Mouse (Mus musculus) lung, embryonic 15.5 days (tissue): ENCODE measurements around the gene Cd109. TPM values are rescaled to one million over a fixed set of nuclear protein-coding genes. Genes with fewer than 3 reads are reported as not detected.

Experiments used
- ATAC-seq: fragments of 200-750 bp; cut with Nextera tagmentation; 2 replicates; pipeline ENCODE4 v1.8.0; 2017; ENCODE audit warnings: moderate number of reproducible peaks, borderline replicate concordance; ENCODE audit not compliant: low FRiP score, low TSS enrichment; ENCODE audit errors: extremely low read depth
- H3K27ac ChIP-seq: fragments of 300-500 bp; sonication (generic); 2 replicates; pipeline ENCODE4 v1.5.1; 2015; ENCODE audit warnings: moderate library complexity, mild to moderate bottlenecking, inconsistent platforms
- H3K27me3 ChIP-seq: fragments of 300-500 bp; sonication (generic); 2 replicates; pipeline ENCODE4 v1.6.1; 2015; ENCODE audit warnings: inconsistent platforms
- H3K36me3 ChIP-seq: fragments of 300-500 bp; sonication (generic); 2 replicates; pipeline ENCODE4 v1.6.1; 2015; ENCODE audit warnings: inconsistent platforms
- H3K4me1 ChIP-seq: fragments of 300-500 bp; sonication (generic); 2 replicates; pipeline ENCODE4 v1.6.1; 2015; ENCODE audit warnings: inconsistent platforms
- H3K4me2 ChIP-seq: fragments of 300-500 bp; sonication (generic); 2 replicates; pipeline ENCODE4 v1.6.1; 2015; ENCODE audit warnings: inconsistent platforms, mild to moderate bottlenecking, moderate library complexity
- H3K4me3 ChIP-seq: fragments of 300-500 bp; sonication (generic); 2 replicates; pipeline ENCODE4 v1.5.1; 2015; ENCODE audit warnings: mild to moderate bottlenecking, inconsistent platforms
- H3K9ac ChIP-seq: fragments of 300-500 bp; sonication (generic); 2 replicates; pipeline ENCODE4 v1.6.1; 2015; ENCODE audit warnings: inconsistent platforms
- H3K9me3 ChIP-seq: fragments of 300-500 bp; sonication (generic); 2 replicates; pipeline ENCODE4 v1.6.1; 2016; ENCODE audit warnings: inconsistent platforms
- WGBS: fragments of 180-500 bp; shearing (Covaris S2); methylation state at CpG from one replicate; pipeline ENCODE4 v1.1.7; 2015; 5-methylcytosine and 5-hydroxymethylcytosine counted together
- polyA plus RNA-seq: library from polyadenylated mRNA; unstranded; fragments of >200 nt; fragmentation: Nextera tagmentation; extraction: Ambion mirVana; gene quantifications from 2 replicates; pipeline ENCODE4 v1.2.1, GENCODE M21; 2015

The Cd109 gene
- polyA plus RNA-seq, 1 experiment from 2014 or later = 10.8 TPM

DNA sequence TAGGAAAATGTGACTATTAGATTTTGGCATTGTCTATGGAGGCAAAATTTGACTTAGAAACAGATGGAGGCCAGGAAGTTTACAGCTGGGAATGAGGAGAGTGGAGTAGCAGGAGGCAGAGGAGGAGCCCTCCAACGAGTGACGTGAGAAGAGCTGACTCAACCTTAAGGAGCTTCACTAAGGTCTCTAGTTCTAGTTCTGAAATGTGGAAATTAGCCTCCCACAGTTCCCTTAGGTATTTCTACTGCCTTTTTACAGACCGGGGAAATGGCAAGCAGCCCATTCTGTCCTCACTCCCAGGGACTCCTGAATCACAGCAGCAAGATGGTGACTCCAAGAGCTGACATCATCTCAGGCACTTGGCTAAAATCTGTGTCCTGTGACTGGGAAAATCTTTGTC, 134.9 kb downstream of the Cd109 start:
- no peak for ATAC-seq
- no peaks in the 10 kb centered on the region for H3K36me3 ChIP-seq
- H3K9ac ChIP-seq = no peak overlapping the region
- no peak overlapping the region for H3K27ac ChIP-seq
- WGBS = 53% methylated on average over 3 of the region's 3 CpGs
- H3K9me3 ChIP-seq = no peaks in the 10 kb centered on the region
- no peaks in the 10 kb centered on the region for H3K27me3 ChIP-seq
- no peak overlapping the region for H3K4me2 ChIP-seq
- no peaks in the 10 kb centered on the region for H3K4me1 ChIP-seq
- no peak overlapping the region for H3K4me3 ChIP-seq

Other genes with a start within 250 kb of the Cd109 start
- gene Dppa5a, start 247.4 kb upstream of the Cd109 start, polyA plus RNA-seq = not detected in 2 replicates
- gene Ooep, start 236.8 kb upstream of the Cd109 start, polyA plus RNA-seq = 2.9 and 3.0 TPM in 2 replicates
- gene Ddx43, start 219.8 kb upstream of the Cd109 start, polyA plus RNA-seq = 0.16 and 0.17 TPM in 2 replicates
- gene Cgas, start 172.3 kb upstream of the Cd109 start, polyA plus RNA-seq = 2.6 and 3.0 TPM in 2 replicates
- gene Mto1, start 167.3 kb upstream of the Cd109 start, polyA plus RNA-seq = 21.0 and 24.3 TPM in 2 replicates
- 0.56 and 0.94 TPM in 2 replicates for gene Gm17324, start 166.8 kb upstream of the Cd109 start, polyA plus RNA-seq
- 4,575 and 4,632 TPM in 2 replicates for gene Eef1a1, start 126.4 kb upstream of the Cd109 start, polyA plus RNA-seq
- 13.3 and 13.7 TPM in 2 replicates for gene Slc17a5, start 27.5 kb upstream of the Cd109 start, polyA plus RNA-seq